Mouse (Mus musculus) cerebellum, adult 9-10 months (tissue): Measurements from ENCODE around the gene Necap2.

Experiments
- DNase-seq: peaks from one replicate; pipeline ENCODE4 v3.0.0; 2022

Necap2 gene

GRCm38 (mm10) chr4:141030541-141031206 lies 47.5 kb downstream of the Necap2 start:
- no peak for DNase-seq

- no peak for DNase-seq
These were observed 53.2 kb downstream of the Necap2 start for GRCm38 (mm10) chr4:141024992-141025391.

GRCm38 (mm10) chr4:141024052-141024451 lies 54.1 kb downstream of the Necap2 start:
- no peak for DNase-seq

DNA sequence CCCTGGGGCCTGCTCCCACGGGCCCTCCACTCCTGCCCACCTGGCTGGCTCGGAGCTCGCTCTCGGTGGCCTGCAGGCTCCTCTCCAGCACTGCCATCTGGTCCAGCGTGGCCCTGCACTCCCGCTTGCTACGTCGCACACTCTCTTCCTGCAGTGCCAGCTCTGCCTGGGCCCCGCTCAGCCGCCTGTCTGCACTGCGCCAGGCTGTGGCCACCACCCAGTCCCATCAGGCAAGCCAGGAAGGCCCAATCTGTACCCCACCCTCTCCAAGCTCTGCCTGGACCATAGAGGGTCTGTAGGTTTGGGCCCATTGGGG lies 56.6 kb downstream of the Necap2 start:
- peak; percentile 67 for DNase-seq

DNA sequence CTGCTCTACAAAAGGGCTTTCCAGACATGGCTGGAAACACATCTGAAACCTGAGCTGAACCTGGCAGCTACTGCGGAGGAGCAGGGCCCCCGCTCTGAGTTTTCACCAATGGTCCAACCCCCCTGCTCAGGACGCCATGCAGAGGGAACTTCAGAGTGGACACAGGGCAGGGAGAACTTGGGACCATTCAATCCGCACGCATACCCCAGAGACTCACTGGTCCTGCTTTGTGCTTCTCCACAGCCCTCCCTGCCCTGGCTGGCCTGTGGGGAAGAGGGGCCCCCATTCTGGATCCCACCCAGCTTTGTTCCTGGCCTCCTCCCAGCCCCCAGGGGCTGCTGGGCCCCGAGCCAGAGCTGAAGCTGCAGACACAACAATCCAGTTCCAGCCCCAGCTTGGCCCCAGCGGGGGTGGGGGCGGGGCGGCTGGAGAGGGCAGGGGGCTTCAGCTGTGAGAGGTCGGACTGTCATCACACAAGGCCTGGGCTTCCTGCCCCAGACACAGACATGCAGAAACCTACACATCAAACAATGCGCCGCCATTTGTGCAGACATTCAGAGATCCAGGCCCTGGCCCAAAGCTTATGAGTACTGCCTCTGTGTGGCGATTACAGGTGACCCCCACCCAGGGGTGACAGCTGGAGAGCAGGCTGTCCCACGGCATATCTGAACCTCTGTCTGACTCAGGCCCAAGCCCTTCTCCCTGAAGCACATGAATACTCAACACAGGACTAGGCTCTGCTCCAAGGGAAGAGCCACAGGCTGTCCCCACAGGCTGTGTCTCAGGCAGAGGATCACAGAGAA lies 57.1 kb downstream of the Necap2 start:
- DNase-seq: no peak

- no peak for DNase-seq
These were observed 57.9 kb downstream of the Necap2 start for GRCm38 (mm10) chr4:141020220-141020619.

GRCm38 (mm10) chr4:141017657-141018436 lies 60.3 kb downstream of the Necap2 start:
- no peak for DNase-seq
